Mouse (Mus musculus) heart, adult 11 months (tissue): ENCODE data around the gene Kcnj10.
A peak's percentile ranks its signal among the peaks of the same experiment; 100 is the strongest.

Experiments used
- DNase-seq: peaks from one replicate; pipeline ENCODE4 v3.0.0; 2022

Gene Kcnj10

GRCm38 (mm10) chr1:172390769-172391168 lies 49.8 kb downstream of the Kcnj10 start:
- no peak for DNase-seq

- no peak for DNase-seq
These were observed 51.0 kb downstream of the Kcnj10 start for GRCm38 (mm10) chr1:172391807-172392581.

GRCm38 (mm10) chr1:172392643-172393170 lies 51.7 kb downstream of the Kcnj10 start:
- DNase-seq, result no peak

GRCm38 (mm10) chr1:172393739-172394138 lies 52.7 kb downstream of the Kcnj10 start:
- DNase-seq, result no peak

GRCm38 (mm10) chr1:172396996-172397752 lies 56.2 kb downstream of the Kcnj10 start:
- DNase-seq, result peak; percentile 57

GRCm38 (mm10) chr1:172406077-172406706 lies 65.2 kb downstream of the Kcnj10 start:
- peak; percentile 67 for DNase-seq

- DNase-seq, result peak; percentile 55
These were observed 68.0 kb downstream of the Kcnj10 start for GRCm38 (mm10) chr1:172408996-172409395.

GRCm38 (mm10) chr1:172409431-172409830 lies 68.4 kb downstream of the Kcnj10 start:
- peak; percentile 34 for DNase-seq

GRCm38 (mm10) chr1:172410806-172411205 lies 69.8 kb downstream of the Kcnj10 start:
- peak; percentile 90 for DNase-seq

GRCm38 (mm10) chr1:172412204-172412603 lies 71.2 kb downstream of the Kcnj10 start:
- peak; percentile 95 for DNase-seq

- peak; percentile 66 for DNase-seq
These were observed 72.7 kb downstream of the Kcnj10 start for GRCm38 (mm10) chr1:172413491-172414230.

GRCm38 (mm10) chr1:172414231-172414585 lies 73.2 kb downstream of the Kcnj10 start:
- peak; percentile 76 for DNase-seq

GRCm38 (mm10) chr1:172415061-172415460 lies 74.1 kb downstream of the Kcnj10 start:
- DNase-seq, result peak; percentile 82

GRCm38 (mm10) chr1:172418173-172418572 lies 77.2 kb downstream of the Kcnj10 start:
- peak; percentile 75 for DNase-seq

- DNase-seq, result peak; percentile 66
These were observed 77.6 kb downstream of the Kcnj10 start for GRCm38 (mm10) chr1:172418642-172419041.

- peak; percentile 72 for DNase-seq
These were observed 79.2 kb downstream of the Kcnj10 start for GRCm38 (mm10) chr1:172420181-172420580.

GRCm38 (mm10) chr1:172423393-172423792 lies 82.4 kb downstream of the Kcnj10 start:
- peak; percentile 94 for DNase-seq
